Mouse (Mus musculus) liver, embryonic 13.5 days (tissue): ENCODE measurements around the gene Lmod3. TPM values are rescaled to one million over a fixed set of nuclear protein-coding genes. Genes with fewer than 3 reads are reported as not detected.

Experiments
- ATAC-seq: fragments of 200-750 bp; cut with Nextera tagmentation; 2 replicates; pipeline ENCODE4 v1.8.0; 2017; ENCODE audit warnings: low read depth, mild to moderate bottlenecking, moderate number of reproducible peaks, moderate library complexity
- DNase-seq: peaks from one replicate; pipeline ENCODE4 v3.0.0; 2022
- H3K27ac ChIP-seq: fragments of 300-500 bp; sonication (generic); 2 replicates; pipeline ENCODE4 v1.5.1; 2015; ENCODE audit warnings: moderate library complexity, mild to moderate bottlenecking, inconsistent platforms
- H3K27me3 ChIP-seq: fragments of 300-500 bp; sonication (generic); 2 replicates; pipeline ENCODE4 v1.6.1; 2015; ENCODE audit warnings: mild to moderate bottlenecking, inconsistent platforms
- H3K36me3 ChIP-seq: fragments of 300-500 bp; sonication (generic); 2 replicates; pipeline ENCODE4 v1.6.1; 2015; ENCODE audit warnings: mild to moderate bottlenecking, inconsistent platforms
- H3K4me1 ChIP-seq: fragments of 300-500 bp; sonication (generic); replicated peaks from 2 replicates; pipeline ENCODE4 v1.6.1; 2015; ENCODE audit warnings: inconsistent platforms
- H3K4me2 ChIP-seq: fragments of 300-500 bp; sonication (generic); 2 replicates; pipeline ENCODE4 v1.6.1; 2015; ENCODE audit warnings: inconsistent platforms, mild to moderate bottlenecking, moderate library complexity
- H3K4me3 ChIP-seq: fragments of 300-500 bp; sonication (generic); replicated peaks from 2 replicates; pipeline ENCODE4 v1.5.1; 2015; ENCODE audit warnings: mild to moderate bottlenecking, inconsistent platforms
- H3K9ac ChIP-seq: fragments of 300-500 bp; sonication (generic); 2 replicates; pipeline ENCODE4 v1.6.1; 2015; ENCODE audit warnings: mild to moderate bottlenecking, inconsistent platforms
- H3K9me3 ChIP-seq: fragments of 300-500 bp; sonication (generic); replicated peaks from 2 replicates; pipeline ENCODE4 v1.6.1; 2016; ENCODE audit warnings: inconsistent platforms
- WGBS: fragments of 180-500 bp; shearing (Covaris S2); methylation state at CpG from one replicate; pipeline ENCODE4 v1.1.7; 2015; ENCODE audit not compliant: insufficient replicate concordance; 5-methylcytosine and 5-hydroxymethylcytosine counted together
- polyA plus RNA-seq: library from polyadenylated mRNA; unstranded; fragments of >200 nt; fragmentation: Nextera tagmentation; extraction: Ambion mirVana; gene quantifications from 2 replicates; pipeline ENCODE4 v1.2.1, GENCODE M21; 2015

Lmod3 gene
- polyA plus RNA-seq, 1 experiment from 2014 or later: 0.22 TPM

GRCm38 (mm10) chr6:97290687-97291086 is 38.1 kb upstream of the Lmod3 start:
- H3K27ac ChIP-seq: no peak overlapping the region
- H3K4me1 ChIP-seq: peaks cover 19% of the 10 kb centered on the region
- DNase-seq (no peak), ATAC-seq (no peak)
- no peaks in the 10 kb centered on the region for H3K9me3 ChIP-seq
- no peak overlapping the region for H3K4me2 ChIP-seq
- peaks cover 12% of the 10 kb centered on the region for H3K36me3 ChIP-seq
- H3K4me3 ChIP-seq: no peak overlapping the region
- H3K27me3 ChIP-seq: no peaks in the 10 kb centered on the region
- no peak overlapping the region for H3K9ac ChIP-seq
- WGBS: 23% methylated on average over 3 of the region's 3 CpGs

GRCm38 (mm10) chr6:97289838-97290237 is 37.3 kb upstream of the Lmod3 start:
- ATAC-seq: no peak
- Histone ChIP-seq H3K4me2 (no peak overlapping the region), H3K9ac (no peak overlapping the region), H3K4me3 (no peak overlapping the region), H3K4me1 (peaks cover 19% of the 10 kb centered on the region), H3K27ac (no peak overlapping the region), H3K9me3 (no peaks in the 10 kb centered on the region), H3K27me3 (no peaks in the 10 kb centered on the region), H3K36me3 (peaks cover 7% of the 10 kb centered on the region)
- WGBS: 66% methylated on average over 4 of the region's 4 CpGs
- no peak for DNase-seq

GRCm38 (mm10) chr6:97289316-97289820 is 36.8 kb upstream of the Lmod3 start:
- H3K36me3 ChIP-seq: peaks cover 7% of the 10 kb centered on the region
- H3K27ac ChIP-seq: peak overlapping the region; percentile 27
- DNase-seq (no peak), ATAC-seq (no peak)
- H3K9me3 ChIP-seq: no peaks in the 10 kb centered on the region
- no peak overlapping the region for H3K4me3 ChIP-seq
- H3K4me2 ChIP-seq: no peak overlapping the region
- H3K9ac ChIP-seq: no peak overlapping the region
- H3K27me3 ChIP-seq: no peaks in the 10 kb centered on the region
- peaks cover 19% of the 10 kb centered on the region for H3K4me1 ChIP-seq
- 35% methylated on average over 10 of the region's 10 CpGs for WGBS

GRCm38 (mm10) chr6:97288047-97288855 is 35.7 kb upstream of the Lmod3 start:
- Histone ChIP-seq H3K36me3 (peaks cover 7% of the 10 kb centered on the region), H3K9me3 (no peaks in the 10 kb centered on the region), H3K4me2 (no peak overlapping the region), H3K9ac (no peak overlapping the region), H3K27ac (peak overlapping the region; percentile 4; the same call in 1 of the 2 replicates), H3K4me1 (peaks cover 19% of the 10 kb centered on the region), H3K4me3 (no peak overlapping the region), H3K27me3 (no peaks in the 10 kb centered on the region)
- WGBS: 73% methylated on average over 19 of the region's 19 CpGs
- no peak for DNase-seq
- ATAC-seq: no peak

- Histone ChIP-seq H3K4me1 (peaks cover 16% of the 10 kb centered on the region), H3K27ac (no peak overlapping the region), H3K4me2 (no peak overlapping the region), H3K27me3 (no peaks in the 10 kb centered on the region), H3K9me3 (no peaks in the 10 kb centered on the region), H3K36me3 (peaks cover 7% of the 10 kb centered on the region; the same call in 1 of the 2 replicates), H3K4me3 (no peak overlapping the region), H3K9ac (no peak overlapping the region)
- ATAC-seq (no peak), DNase-seq (no peak)
- WGBS: 75% methylated on average over 5 of the region's 5 CpGs
These were observed 33.8 kb upstream of the Lmod3 start for GRCm38 (mm10) chr6:97286332-97286731.

GRCm38 (mm10) chr6:97283676-97284075 is 31.1 kb upstream of the Lmod3 start:
- ATAC-seq: no peak
- Histone ChIP-seq H3K4me2 (no peak overlapping the region), H3K9ac (no peak overlapping the region), H3K9me3 (no peaks in the 10 kb centered on the region), H3K27ac (no peak overlapping the region), H3K27me3 (no peaks in the 10 kb centered on the region), H3K36me3 (peaks cover 7% of the 10 kb centered on the region; the same call in 1 of the 2 replicates), H3K4me3 (no peak overlapping the region), H3K4me1 (0 out of 2 replicates have a peak, but pooled peaks cover 5% of the 10 kb centered on the region)
- DNase-seq: no peak
- WGBS: 54% methylated on average over 1 of the region's 1 CpGs

- H3K4me3 ChIP-seq: no peak overlapping the region
- no peak overlapping the region for H3K9ac ChIP-seq
- no peak overlapping the region for H3K27ac ChIP-seq
- H3K4me1 ChIP-seq: peaks cover 6% of the 10 kb centered on the region
- no peak for ATAC-seq
- H3K27me3 ChIP-seq: no peaks in the 10 kb centered on the region
- 57% methylated on average over 6 of the region's 6 CpGs for WGBS
- H3K9me3 ChIP-seq: no peaks in the 10 kb centered on the region
- no peak for DNase-seq
- no peaks in the 10 kb centered on the region for H3K36me3 ChIP-seq
- no peak overlapping the region for H3K4me2 ChIP-seq
These were observed 26.3 kb upstream of the Lmod3 start for GRCm38 (mm10) chr6:97278878-97279277.

GRCm38 (mm10) chr6:97278014-97278787 is 25.6 kb upstream of the Lmod3 start:
- H3K27ac ChIP-seq: no peak overlapping the region
- H3K4me1 ChIP-seq: peaks cover 6% of the 10 kb centered on the region
- WGBS: 4% methylated on average over 19 of the region's 19 CpGs
- H3K4me3 ChIP-seq: peak overlapping the region; percentile 36
- no peaks in the 10 kb centered on the region for H3K27me3 ChIP-seq
- H3K9ac ChIP-seq: peak overlapping the region; percentile 33; the same call in 1 of the 2 replicates
- DNase-seq (peak; percentile 33), ATAC-seq (peak; percentile 58)
- H3K4me2 ChIP-seq: peak overlapping the region; percentile 60
- H3K36me3 ChIP-seq: no peaks in the 10 kb centered on the region
- no peaks in the 10 kb centered on the region for H3K9me3 ChIP-seq

GRCm38 (mm10) chr6:97276890-97277497 is 24.4 kb upstream of the Lmod3 start:
- H3K4me2 ChIP-seq: no peak overlapping the region

GRCm38 (mm10) chr6:97276366-97276765 is 23.8 kb upstream of the Lmod3 start:
- 53% methylated on average over 4 of the region's 4 CpGs for WGBS
- no peak for ATAC-seq

More at GRCm38 (mm10) chr6:97276890-97277497, 24.4 kb upstream of the Lmod3 start:
- H3K4me3 ChIP-seq: no peak overlapping the region
- no peaks in the 10 kb centered on the region for H3K27me3 ChIP-seq
- no peak for ATAC-seq
- 46% methylated on average over 5 of the region's 5 CpGs for WGBS
- H3K36me3 ChIP-seq: no peaks in the 10 kb centered on the region
- H3K27ac ChIP-seq: no peak overlapping the region
- H3K9ac ChIP-seq: no peak overlapping the region
- no peak for DNase-seq
- peaks cover 6% of the 10 kb centered on the region for H3K4me1 ChIP-seq
- H3K9me3 ChIP-seq: no peaks in the 10 kb centered on the region

GRCm38 (mm10) chr6:97275760-97276159 is 23.2 kb upstream of the Lmod3 start:
- ATAC-seq: no peak
- Histone ChIP-seq H3K9me3 (no peaks in the 10 kb centered on the region), H3K4me3 (no peak overlapping the region), H3K9ac (no peak overlapping the region), H3K4me1 (peaks cover 6% of the 10 kb centered on the region), H3K4me2 (no peak overlapping the region), H3K27me3 (no peaks in the 10 kb centered on the region), H3K36me3 (no peaks in the 10 kb centered on the region), H3K27ac (no peak overlapping the region)
- WGBS: 50% methylated on average over 4 of the region's 4 CpGs
- DNase-seq: no peak

More at GRCm38 (mm10) chr6:97276366-97276765, 23.8 kb upstream of the Lmod3 start:
- no peak overlapping the region for H3K4me3 ChIP-seq
- DNase-seq: no peak
- no peak overlapping the region for H3K4me2 ChIP-seq
- H3K9ac ChIP-seq: no peak overlapping the region
- H3K36me3 ChIP-seq: no peaks in the 10 kb centered on the region
- H3K27me3 ChIP-seq: no peaks in the 10 kb centered on the region
- H3K4me1 ChIP-seq: peaks cover 6% of the 10 kb centered on the region
- H3K27ac ChIP-seq: no peak overlapping the region
- no peaks in the 10 kb centered on the region for H3K9me3 ChIP-seq
